Mouse (Mus musculus): ENCODE results near the gene Msl1.

DNA sequence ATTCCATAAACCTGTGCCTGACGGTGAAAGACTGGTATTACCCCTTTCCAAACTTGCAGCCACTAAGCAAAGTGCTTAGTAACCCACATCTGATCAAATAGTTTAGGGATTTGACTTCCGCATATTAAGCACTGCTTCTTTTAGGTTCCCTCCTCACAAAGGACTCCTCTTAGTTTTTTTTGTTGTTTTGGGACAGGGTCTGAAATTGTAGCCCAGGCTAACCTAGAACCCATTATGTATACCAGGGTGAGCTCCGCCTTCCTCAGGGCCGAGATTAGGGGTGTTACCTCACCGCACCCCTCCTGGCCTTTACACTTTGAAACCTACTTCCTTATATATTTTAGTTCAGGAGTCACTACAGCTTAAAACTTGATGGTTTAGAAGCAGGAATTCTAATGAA, 5.5 kb upstream of the Msl1 start:
- TF ChIP-seq CTCF (IDR thresholded peaks at IDR 0.05; ENCODE audit: control insufficient read depth, insufficient read depth, insufficient read length) = no peak
- TF ChIP-seq USF1 (IDR thresholded peaks at IDR 0.05; ENCODE audit: low read depth) = no peak
